Mouse (Mus musculus): ENCODE measurements around the gene Tenm2.

Gene Tenm2

DNA sequence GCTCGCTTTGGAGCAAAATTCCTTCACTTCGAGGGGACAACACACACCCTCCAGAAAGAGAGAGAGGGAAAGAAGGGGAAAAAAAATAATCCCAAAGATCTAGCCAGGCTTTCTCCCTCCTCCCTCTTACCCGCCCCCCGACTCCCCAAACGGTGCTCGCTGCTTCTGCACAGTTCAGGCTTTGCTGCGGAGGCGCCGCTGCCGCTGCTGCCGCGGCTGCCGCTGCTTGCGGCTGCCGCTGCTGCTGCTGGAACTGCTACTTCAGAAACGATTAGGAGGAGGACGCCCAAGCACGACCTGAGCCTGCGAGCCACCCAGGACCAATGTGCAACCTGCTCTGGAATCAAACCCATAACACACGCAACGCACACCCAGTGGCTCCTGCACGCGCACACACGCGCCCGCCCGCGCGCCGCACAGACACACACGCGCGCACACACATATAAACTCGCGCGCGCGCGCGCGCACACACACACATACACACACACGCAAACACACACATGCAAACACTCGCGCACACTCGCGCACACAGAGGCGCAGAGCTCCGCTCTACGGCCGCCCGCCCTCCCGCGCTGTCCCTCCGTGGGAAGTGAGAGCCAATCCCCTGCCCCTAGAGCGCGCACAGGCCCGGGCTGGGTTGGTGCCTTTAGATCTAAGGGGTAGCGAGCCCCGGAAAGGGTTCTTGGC, at the start of gene Tenm2:
Tenm2 (minus strand) TSS at position 51 of the 687 bp plus-strand sequence.
- no peak for DNase-seq (ENCODE audit: low spot score)

DNA sequence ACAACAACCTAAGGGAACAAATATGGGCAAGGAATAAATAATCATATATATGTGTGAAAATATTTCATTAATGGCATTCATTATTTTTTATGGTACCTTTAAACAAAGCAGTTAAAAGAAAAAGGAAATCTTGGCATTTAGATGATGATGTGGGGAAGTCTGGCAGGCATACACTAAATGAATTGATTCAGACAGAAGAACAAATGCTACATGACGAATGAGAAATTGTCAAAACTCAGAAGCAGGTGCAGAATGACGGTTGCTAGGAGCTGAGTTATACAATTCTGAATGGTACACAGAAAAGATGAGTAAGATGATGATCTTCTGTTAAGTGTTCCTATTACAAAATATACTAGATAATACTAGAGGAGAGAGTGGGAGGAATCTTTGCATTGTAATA, 49.4 kb upstream of the Tenm2 start:
- no peak for DNase-seq (ENCODE audit: low spot score)

- DNase-seq (ENCODE audit: low spot score), result no peak
Observed at GRCm38 (mm10) chr11:37248796-37249195, 13.0 kb upstream of the Tenm2 start.

- DNase-seq (ENCODE audit: low spot score), result no peak
Observed at GRCm38 (mm10) chr11:37237096-37237725, 1.4 kb upstream of the Tenm2 start.

DNA sequence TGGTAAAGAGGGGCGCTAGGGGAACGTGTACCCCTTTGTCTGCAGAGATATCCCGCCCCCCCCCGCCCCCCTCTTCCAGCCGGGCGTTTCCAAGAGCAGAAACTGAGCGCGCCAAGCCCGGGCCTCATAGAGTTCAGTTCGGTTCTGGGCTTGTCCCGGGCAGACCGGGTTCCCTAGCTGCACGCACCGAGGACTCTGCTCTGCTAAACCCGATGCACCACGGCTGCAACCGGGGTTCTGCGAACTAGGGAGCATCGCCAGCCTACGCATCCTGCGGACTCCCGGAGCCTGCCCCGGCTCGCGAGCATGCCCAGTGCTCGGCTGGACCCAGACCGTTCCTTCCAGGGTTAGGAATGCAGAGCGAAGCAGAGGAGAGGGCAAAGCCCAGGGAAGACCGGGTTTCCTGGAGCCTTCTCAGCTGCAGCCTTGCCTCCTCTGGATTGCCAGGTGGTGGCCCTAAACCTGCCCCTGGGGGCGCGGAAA, 878 bp upstream of the Tenm2 start:
- no peak for DNase-seq (ENCODE audit: low spot score)

GRCm38 (mm10) chr11:37235021-37235795, 556 bp downstream of the Tenm2 start:
- no peak for DNase-seq (ENCODE audit: low spot score)

DNA sequence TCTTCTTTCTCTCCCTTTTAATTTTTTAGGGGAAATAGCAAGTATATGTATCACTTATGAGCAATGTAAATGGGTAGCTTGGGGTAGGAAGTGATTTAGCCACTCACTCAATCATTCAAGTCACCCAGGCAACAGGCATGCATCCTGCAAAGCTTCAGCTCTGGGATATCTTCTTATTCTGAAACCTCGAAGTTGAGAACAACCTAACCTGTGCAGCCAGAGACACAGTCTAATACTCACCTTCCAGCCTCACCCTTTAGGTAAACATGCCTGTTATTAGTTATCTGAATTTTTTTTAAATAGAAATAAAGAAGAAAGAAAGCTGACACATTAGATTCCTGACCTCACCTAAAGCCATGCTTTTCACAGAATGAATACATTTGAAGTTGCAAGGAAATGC, 8.4 kb downstream of the Tenm2 start:
- DNase-seq (ENCODE audit: low spot score), result no peak

DNA sequence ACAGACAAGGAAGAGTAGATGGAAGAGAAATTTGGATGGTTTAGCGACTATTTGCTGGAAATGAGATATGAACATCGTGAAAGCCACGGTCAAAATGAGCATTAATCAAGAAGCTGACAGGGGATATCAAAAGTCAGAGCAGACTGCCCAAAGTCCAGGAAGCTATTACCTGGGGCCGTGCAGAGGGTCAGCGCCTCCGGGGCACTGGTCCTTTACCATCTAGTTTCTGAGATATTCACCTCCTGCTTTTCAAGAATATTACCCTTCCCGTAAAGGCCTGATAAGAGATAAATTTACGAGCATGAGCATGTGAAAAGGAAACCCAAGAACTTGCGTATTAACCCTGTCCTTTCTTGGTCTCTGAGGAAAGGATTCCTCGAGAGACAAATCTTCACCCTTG, 8.8 kb downstream of the Tenm2 start:
- DNase-seq (ENCODE audit: low spot score), result no peak

- no peak for DNase-seq (ENCODE audit: low spot score)
Observed at GRCm38 (mm10) chr11:37222737-37223136, 13.0 kb downstream of the Tenm2 start.

GRCm38 (mm10) chr11:37222056-37222455, 13.7 kb downstream of the Tenm2 start:
- no peak for DNase-seq (ENCODE audit: low spot score)

GRCm38 (mm10) chr11:37220921-37221320, 14.8 kb downstream of the Tenm2 start:
- no peak for DNase-seq (ENCODE audit: low spot score)

DNA sequence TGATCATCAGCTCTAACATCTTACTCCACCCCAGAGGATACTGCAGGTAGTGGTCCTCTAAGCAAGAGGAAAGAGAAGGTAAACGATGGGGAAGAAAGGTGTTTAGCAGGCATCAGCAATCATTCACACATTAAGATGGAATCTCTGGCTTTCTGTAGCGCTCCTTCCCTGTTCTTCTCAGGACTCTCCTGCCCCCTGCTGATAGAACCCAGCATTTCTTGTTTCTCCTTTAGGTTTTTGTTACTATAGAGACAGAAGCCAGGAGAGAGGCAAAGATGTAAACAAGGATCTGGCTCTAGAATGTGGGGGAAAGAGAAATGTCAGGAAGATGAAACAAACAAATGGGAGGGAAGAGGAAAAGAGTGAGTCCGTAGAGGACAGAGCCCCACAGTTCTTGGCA, 49.6 kb downstream of the Tenm2 start:
- DNase-seq (ENCODE audit: low spot score), result no peak

- DNase-seq (ENCODE audit: low spot score), result no peak
Observed at GRCm38 (mm10) chr11:37177426-37177825, 58.3 kb downstream of the Tenm2 start.

- DNase-seq (ENCODE audit: low spot score), result no peak
Observed at GRCm38 (mm10) chr11:37153933-37154880, 81.6 kb downstream of the Tenm2 start.

- no peak for DNase-seq (ENCODE audit: low spot score)
Observed at GRCm38 (mm10) chr11:37153382-37153781, 82.4 kb downstream of the Tenm2 start.

DNA sequence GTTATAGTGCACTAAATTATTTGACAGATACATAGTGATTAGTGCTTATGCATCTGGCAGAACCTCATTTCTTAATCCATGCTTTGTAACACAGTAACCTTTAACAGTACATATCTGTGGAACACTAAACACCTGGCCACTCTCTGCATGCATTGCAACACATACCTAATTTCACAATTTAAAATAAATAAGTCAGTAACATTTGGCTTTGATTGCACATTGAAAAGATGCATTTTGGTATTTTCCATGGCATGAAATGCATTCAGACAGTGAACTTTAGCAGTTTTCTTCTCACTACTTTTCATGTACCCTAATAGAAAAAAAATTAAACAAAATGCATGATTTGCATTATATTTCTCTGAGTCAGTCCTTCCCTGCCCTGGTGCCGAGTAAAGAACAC, 85.8 kb downstream of the Tenm2 start:
- no peak for DNase-seq (ENCODE audit: low spot score)

DNA sequence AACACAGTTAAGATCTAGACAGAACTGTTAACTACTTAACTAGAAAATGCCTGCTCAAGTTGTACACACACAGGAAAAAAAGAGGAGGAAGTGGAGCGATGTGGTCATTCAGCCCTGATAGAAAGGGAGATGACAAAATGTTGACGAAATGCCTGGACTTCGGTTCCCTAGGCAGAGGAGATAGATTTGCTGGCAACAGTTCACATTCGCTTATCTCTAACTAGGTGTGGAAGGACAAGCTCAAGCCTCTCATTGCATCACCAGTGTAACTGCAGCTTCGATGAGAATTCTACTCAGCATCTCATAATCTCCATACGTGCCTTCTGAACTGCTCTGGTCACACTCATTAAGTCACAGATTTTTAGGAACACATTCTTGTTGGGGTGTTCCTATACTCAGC, 91.8 kb downstream of the Tenm2 start:
- DNase-seq (ENCODE audit: low spot score), result no peak

- DNase-seq (ENCODE audit: low spot score), result no peak
Observed at GRCm38 (mm10) chr11:37143478-37143877, 92.3 kb downstream of the Tenm2 start.

DNA sequence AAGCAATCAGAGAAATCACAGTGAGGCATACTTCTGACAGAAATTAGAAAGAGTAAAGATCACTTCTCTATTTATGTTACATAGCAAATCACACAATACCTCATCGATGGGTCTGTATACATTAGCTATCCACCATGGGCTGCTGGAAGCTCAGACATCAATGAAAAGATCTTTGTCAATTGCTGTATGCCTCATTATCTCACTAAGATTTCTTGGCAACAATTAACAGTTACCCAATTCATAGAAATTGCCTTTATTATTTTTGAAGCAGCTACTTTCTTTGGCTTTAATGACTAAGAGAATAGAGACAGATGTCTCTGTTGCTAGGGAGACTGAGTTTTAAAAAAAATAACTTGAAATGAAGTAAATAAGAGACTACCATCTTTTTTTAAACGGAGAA, 106.9 kb downstream of the Tenm2 start:
- no peak for DNase-seq (ENCODE audit: low spot score)

DNA sequence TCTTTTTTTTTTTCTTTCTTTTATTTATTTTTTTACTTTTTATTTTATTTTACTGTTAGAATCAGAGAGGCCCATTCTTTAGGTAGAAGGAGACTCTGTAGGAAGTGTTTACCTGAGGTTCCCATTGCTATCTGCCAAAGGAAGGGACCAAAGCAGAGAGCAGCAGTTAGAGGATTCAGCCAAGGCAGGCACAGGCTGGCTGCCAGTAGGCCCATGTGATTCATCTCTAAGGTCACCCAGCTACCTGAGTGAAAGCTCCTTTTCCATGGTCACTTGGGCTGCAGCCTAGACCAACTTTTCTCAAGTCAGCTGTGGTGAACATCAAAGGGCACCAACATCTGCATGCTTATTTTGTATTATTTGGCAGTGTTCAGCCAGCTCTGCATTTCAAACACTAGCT, 117.7 kb downstream of the Tenm2 start:
- no peak for DNase-seq (ENCODE audit: low spot score)

DNA sequence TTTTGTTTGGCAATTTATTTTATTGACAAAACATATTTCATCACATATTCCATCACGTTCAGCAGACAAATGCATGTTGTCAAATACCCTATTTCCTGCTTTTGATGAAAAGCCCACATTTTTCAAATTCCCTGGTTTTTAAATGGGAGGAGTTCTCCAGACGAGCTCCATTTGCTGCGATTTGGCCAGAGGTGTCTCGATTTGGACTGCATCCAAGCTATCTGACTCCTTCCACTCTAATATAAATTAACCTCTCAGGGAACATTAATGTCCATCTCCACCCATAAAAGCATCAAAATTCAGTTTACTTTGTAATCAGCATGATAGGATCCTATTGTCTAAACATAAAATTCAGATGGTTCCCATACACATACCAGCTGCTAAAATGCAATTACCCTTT, 120.6 kb downstream of the Tenm2 start:
- DNase-seq (ENCODE audit: low spot score), result no peak

GRCm38 (mm10) chr11:37107069-37107468, 128.7 kb downstream of the Tenm2 start:
- no peak for DNase-seq (ENCODE audit: low spot score)
